Mouse (Mus musculus) left cerebral cortex, adult 2 months (tissue): ENCODE measurements at regions not wholly inside any gene's neighbourhood (a gene's known extent, or its start where the extent isn't known, plus 50 kb on each side); places are given as distances from the start of the nearest gene placed in this dataset.

Source experiments
- DNase-seq, 2 experiments: peaks; one replicate each; pipeline ENCODE4 v3.0.0; 2021 to 2022; ENCODE audit warnings: low spot score in 2 of 2, mixed read lengths in 1 of 2; ENCODE audit errors: extremely low spot score in 1 of 2
- H3K27ac ChIP-seq: fragments of 200-600 bp; 2 replicates; pipeline ENCODE4 v1.8.1; 2022
- H3K4me3 ChIP-seq: fragments of 200-600 bp; 2 replicates; pipeline ENCODE4 v1.8.1; 2022
- CTCF ChIP-seq: fragments of 200-600 bp; IDR thresholded peaks from 2 replicates; pipeline ENCODE4 v1.8.1; 2022; ENCODE audit warnings: antibody characterized with exemption, mild to moderate bottlenecking, moderate library complexity
- intact Hi-C: fragments of 180-260 bp; cut with DNase I; formaldehyde crosslinking; loops from one replicate; pipeline ENCODE4 v1.15.1; 2025

GRCm38 (mm10) chr8:44852223-44852622 lies 83.0 kb upstream of the Fat1 start:
- intact Hi-C loops: no loop called here
- no peak for TF ChIP-seq CTCF
- Histone ChIP-seq H3K27ac (no peak overlapping the region), H3K4me3 (no peak overlapping the region)
- DNase-seq: no peak

GRCm38 (mm10) chr8:44855115-44855514 lies 80.1 kb upstream of the Fat1 start:
- H3K27ac ChIP-seq: no peak overlapping the region
- intact Hi-C loops: no loop called here

GRCm38 (mm10) chr8:44867202-44867601 lies 68.0 kb upstream of the Fat1 start:
- DNase-seq: no peak
- no peak overlapping the region for H3K27ac ChIP-seq
- intact Hi-C loops: no loop called here
- no peak overlapping the region for H3K4me3 ChIP-seq
- no peak for TF ChIP-seq CTCF

More at GRCm38 (mm10) chr8:44855115-44855514, 80.1 kb upstream of the Fat1 start:
- H3K4me3 ChIP-seq: no peak overlapping the region
- no peak for TF ChIP-seq CTCF
- no peak for DNase-seq

GRCm38 (mm10) chr8:44867666-44868065 lies 67.6 kb upstream of the Fat1 start:
- no peak overlapping the region for H3K27ac ChIP-seq
- no peak overlapping the region for H3K4me3 ChIP-seq
- intact Hi-C loops: no loop called here
- DNase-seq: no peak
- TF ChIP-seq CTCF: no peak

- H3K4me3 ChIP-seq: no peak overlapping the region
- TF ChIP-seq CTCF: no peak
- intact Hi-C loops: no loop called here
- no peak overlapping the region for H3K27ac ChIP-seq
- no peak for DNase-seq
These were observed 58.2 kb upstream of the Fat1 start for GRCm38 (mm10) chr8:44877066-44877465.

- H3K4me3 ChIP-seq: no peak overlapping the region
- no peak for TF ChIP-seq CTCF
- H3K27ac ChIP-seq: no peak overlapping the region
- no peak for DNase-seq
- intact Hi-C loops: no loop called here
These were observed 57.0 kb upstream of the Fat1 start for GRCm38 (mm10) chr8:44878208-44878607.

GRCm38 (mm10) chr8:44879186-44879585 lies 56.1 kb upstream of the Fat1 start:
- H3K27ac ChIP-seq: no peak overlapping the region
- no peak overlapping the region for H3K4me3 ChIP-seq
- DNase-seq: no peak
- intact Hi-C loops: no loop called here
- TF ChIP-seq CTCF: no peak

- Histone ChIP-seq H3K27ac (no peak overlapping the region), H3K4me3 (no peak overlapping the region)
- no peak for DNase-seq
- no peak for TF ChIP-seq CTCF
- intact Hi-C loops: no loop called here
These were observed 50.7 kb upstream of the Fat1 start for GRCm38 (mm10) chr8:44884399-44885006.
